Comparison of ENCODE assay signal across 14 mouse cellular contexts in genomic region chr12:92379130-92379529, GRCm38 (mm10).
A peak's percentile ranks its signal among the peaks of the same experiment; 100 is the strongest.
DNase-seq lines count a peak whose midpoint lies in the region; ATAC-seq and TF ChIP-seq lines count a peak whose summit lies in the region.
"Had no signal": no experiment of that assay in that cellular context is flagged by ENCODE, and none has a peak within 500 bp of the region (broad histone marks: within the 10 kb centered on the region; RNA-seq: fewer than 3 reads in every experiment).

No protein-coding gene starts in this region.

- H3K27ac ChIP-seq in left cerebral cortex, adult 2 months = no peak overlapping the region
- H3K27ac ChIP-seq in neural tube, embryonic 15.5 days (replicated peaks) = no peak overlapping the region

- H3K27me3 ChIP-seq in neural tube, embryonic 15.5 days (replicated peaks) = no peaks in the 10 kb centered on the region
- H3K27me3 ChIP-seq: heart, embryonic 12.5 days; Patski had no signal

- H3K4me3 ChIP-seq in left cerebral cortex, adult 2 months = no peak overlapping the region
- H3K4me3 ChIP-seq in neural tube, embryonic 15.5 days (replicated peaks) = no peak overlapping the region
- H3K4me3 ChIP-seq: heart, embryonic 12.5 days had no signal

- ATAC-seq in frontal cortex, adult (ENCODE audit: low TSS enrichment) = peak; percentile 41
- ATAC-seq in neural tube, embryonic 15.5 days (ENCODE audit: low FRiP score) = no peak
- ATAC-seq: Patski had no signal

- no peak overlapping the region for H3K4me2 ChIP-seq in neural tube, embryonic 15.5 days
- H3K4me2 ChIP-seq: heart, embryonic 12.5 days; liver, embryonic 11.5 days had no signal

- no peaks in the 10 kb centered on the region for H3K9me3 ChIP-seq in neural tube, embryonic 15.5 days (replicated peaks)
- H3K9me3 ChIP-seq: heart, embryonic 12.5 days had no signal

- WGBS in neural tube, embryonic 15.5 days = 56% methylated on average over 3 of the region's 3 CpGs

- peak; percentile 32 for TF ChIP-seq CTCF in left cerebral cortex, adult 2 months (IDR thresholded peaks at IDR 0.05)

- H3K4me1 ChIP-seq in neural tube, embryonic 15.5 days = no peaks in the 10 kb centered on the region
- H3K4me1 ChIP-seq: heart, embryonic 12.5 days had no signal

- no peaks in the 10 kb centered on the region for H3K36me3 ChIP-seq in neural tube, embryonic 15.5 days
- H3K36me3 ChIP-seq: heart, embryonic 12.5 days had no signal

- DNase-seq in frontal cortex, postnatal 14 days (ENCODE audit: low spot score in 2 of 2) = no peak
- DNase-seq in left cerebral cortex, adult 2 months (ENCODE audit: extremely low spot score in 1 of 2, low spot score in 2 of 2) = no peak
- no peak for DNase-seq in left cerebral cortex, adult 8-10 months (ENCODE audit: low spot score in 2 of 2)
- peak; percentile 4 for DNase-seq in 416B (ENCODE audit: low read depth)
- DNase-seq in brain, embryonic 18.5 days (ENCODE audit: low read depth, low spot score) = peak; percentile 39
- DNase-seq in gastrocnemius, postnatal 4 days (ENCODE audit: low spot score in 2 of 2) = no peak
- DNase-seq: cerebellum, postnatal 25 days; kidney, adult 18-20 months; thymus, postnatal 25 days had no signal

- intact Hi-C loops in left cerebral cortex, adult 2 months (cut with DNase I) = no loop called here

- H3K9ac ChIP-seq in neural tube, embryonic 15.5 days (replicated peaks) = no peak overlapping the region
- H3K9ac ChIP-seq: heart, embryonic 12.5 days had no signal

Comparison
In these comparisons a context has a peak if more than half of its experiments do, and no peak if none do; other contexts are left out.
1. DNase-seq: peak in 416B (single experiment) and brain, embryonic 18.5 days (single experiment); none in frontal cortex, postnatal 14 days (0 of 2), left cerebral cortex, adult 2 months (0 of 2), left cerebral cortex, adult 8-10 months (0 of 2) and gastrocnemius, postnatal 4 days (0 of 2).